ENCODE assay signal across 12 mouse cellular contexts in the genomic region with DNA sequence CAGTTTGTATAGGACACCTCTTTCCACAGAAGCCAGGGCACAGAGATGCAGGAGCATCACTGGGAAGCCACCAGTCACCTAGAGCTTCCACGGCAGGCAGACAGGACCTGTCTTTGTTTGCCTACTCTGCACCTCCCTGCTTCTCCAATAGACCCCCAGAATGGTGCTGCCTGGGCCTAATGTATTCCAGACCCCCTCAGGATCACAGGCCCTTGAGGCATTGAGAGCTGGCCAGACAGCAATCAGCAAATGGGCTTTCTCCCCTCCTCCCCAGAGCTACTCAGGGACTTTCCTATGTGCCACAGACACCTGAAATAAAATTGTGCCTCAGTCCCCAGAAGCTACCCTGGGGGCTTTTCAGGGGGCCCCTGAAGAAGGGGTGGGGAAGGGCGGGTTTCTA. TPM values are rescaled to one million over a fixed set of nuclear protein-coding genes. Genes with fewer than 3 reads are reported as not detected.
A peak's percentile ranks its signal among the peaks of the same experiment; 100 is the strongest.
DNase-seq lines count a peak whose midpoint lies in the region; ATAC-seq and TF ChIP-seq lines count a peak whose summit lies in the region.
"Had no signal": no experiment of that assay in that cellular context is flagged by ENCODE, and none has a peak within 500 bp of the region (broad histone marks: within the 10 kb centered on the region; RNA-seq: fewer than 3 reads in every experiment).

No protein-coding gene starts in this region.

- 24% methylated on average over 2 of the region's 2 CpGs for WGBS in embryonic facial prominence, embryonic 11.5 days
- 35% methylated on average over 2 of the region's 2 CpGs for WGBS in forebrain, embryonic 10.5 days
- 29% methylated on average over 2 of the region's 2 CpGs for WGBS in hindbrain, embryonic 15.5 days
- 36% methylated on average over 2 of the region's 2 CpGs for WGBS in midbrain, embryonic 15.5 days
- 75% methylated on average over 2 of the region's 2 CpGs for WGBS in thymus, adult 2 months
- 70% methylated on average over 2 of the region's 2 CpGs for WGBS in liver, embryonic 12.5 days (ENCODE audit: insufficient replicate concordance)

- no peaks in the 10 kb centered on the region; the same call in 1 of the 2 replicates for H3K4me1 ChIP-seq in embryonic facial prominence, embryonic 11.5 days (ENCODE audit: control insufficient read depth, insufficient read depth, low read length)
- peaks cover 51% of the 10 kb centered on the region for H3K4me1 ChIP-seq in forebrain, embryonic 10.5 days
- H3K4me1 ChIP-seq in hindbrain, embryonic 15.5 days (replicated peaks) = peaks cover 41% of the 10 kb centered on the region
- H3K4me1 ChIP-seq in midbrain, embryonic 15.5 days = peaks cover 50% of the 10 kb centered on the region
- no peaks in the 10 kb centered on the region for H3K4me1 ChIP-seq in thymus, adult 2 months (replicated peaks; ENCODE audit: control insufficient read depth, insufficient read depth, low read length)
- H3K4me1 ChIP-seq in liver, embryonic 12.5 days = 0 out of 2 replicates have a peak, but pooled peaks cover 4% of the 10 kb centered on the region

- peak; percentile 71 for DNase-seq in embryonic facial prominence, embryonic 11.5 days (ENCODE audit: low spot score)
- DNase-seq in forebrain, embryonic 10.5 days (ENCODE audit: extremely low spot score, low spot score) = no peak
- no peak for DNase-seq in thymus, adult 2 months
- no peak for DNase-seq in heart, postnatal 25 days (ENCODE audit: low spot score)
- DNase-seq in heart, postnatal 4 days = no peak
- DNase-seq: gastrocnemius, postnatal 14 days; kidney, postnatal 4 days; thymus, postnatal 4 days had no signal

- TF ChIP-seq CTCF in thymus, adult 2 months (IDR thresholded peaks at IDR 0.05; ENCODE audit: borderline replicate concordance, control insufficient read depth, extremely low read depth, insufficient read depth, low read length, poor library complexity) = no peak

- no peak for ATAC-seq in embryonic facial prominence, embryonic 11.5 days (replicated peaks; ENCODE audit: insufficient number of reproducible peaks, low FRiP score, low TSS enrichment, low read depth)
- ATAC-seq in hindbrain, embryonic 15.5 days (ENCODE audit: low FRiP score, low read depth) = no peak
- no peak for ATAC-seq in midbrain, embryonic 15.5 days (replicated peaks)
- no peak for ATAC-seq in liver, embryonic 12.5 days
- ATAC-seq: activated CD4-positive, CD25-positive, alpha-beta regulatory T cell, adult 4 months had no signal

- peaks cover 20% of the 10 kb centered on the region for H3K36me3 ChIP-seq in embryonic facial prominence, embryonic 11.5 days (replicated peaks; ENCODE audit: control insufficient read depth, insufficient read depth, low read depth, low read length)
- H3K36me3 ChIP-seq in forebrain, embryonic 10.5 days (replicated peaks) = peaks cover 55% of the 10 kb centered on the region
- H3K36me3 ChIP-seq in hindbrain, embryonic 15.5 days = peaks cover 8% of the 10 kb centered on the region
- no peaks in the 10 kb centered on the region for H3K36me3 ChIP-seq in midbrain, embryonic 15.5 days (replicated peaks)
- no peaks in the 10 kb centered on the region for H3K36me3 ChIP-seq in thymus, adult 2 months (ENCODE audit: control insufficient read depth, insufficient read depth, low read length)
- H3K36me3 ChIP-seq in liver, embryonic 12.5 days = peaks cover 13% of the 10 kb centered on the region

- no peak for TF ChIP-seq POLR2A in thymus, adult 2 months (IDR thresholded peaks at IDR 0.05; ENCODE audit: control insufficient read depth, extremely low read depth, insufficient read depth, low read length, poor library complexity)

- peak overlapping the region; percentile 83 for H3K4me2 ChIP-seq in embryonic facial prominence, embryonic 11.5 days (ENCODE audit: low read depth, low read length)
- H3K4me2 ChIP-seq in hindbrain, embryonic 15.5 days = peak overlapping the region; percentile 85
- H3K4me2 ChIP-seq in midbrain, embryonic 15.5 days = peak overlapping the region; percentile 96
- H3K4me2 ChIP-seq in liver, embryonic 12.5 days = no peak overlapping the region

- H3K27ac ChIP-seq in embryonic facial prominence, embryonic 11.5 days (replicated peaks; ENCODE audit: low read depth, low read length) = peak overlapping the region; percentile 15
- H3K27ac ChIP-seq in forebrain, embryonic 10.5 days = peak overlapping the region; percentile 97
- H3K27ac ChIP-seq in hindbrain, embryonic 15.5 days (replicated peaks) = peak overlapping the region; percentile 39; the same call in 1 of the 2 replicates
- H3K27ac ChIP-seq in midbrain, embryonic 15.5 days = peak overlapping the region; percentile 54
- no peak overlapping the region for H3K27ac ChIP-seq in thymus, adult 2 months (ENCODE audit: control insufficient read depth, insufficient read depth, low read length)
- no peak overlapping the region for H3K27ac ChIP-seq in liver, embryonic 12.5 days

- peak overlapping the region; percentile 87 for H3K4me3 ChIP-seq in embryonic facial prominence, embryonic 11.5 days (ENCODE audit: low read depth, low read length)
- H3K4me3 ChIP-seq in forebrain, embryonic 10.5 days = peak overlapping the region; percentile 68
- peak overlapping the region; percentile 80 for H3K4me3 ChIP-seq in hindbrain, embryonic 15.5 days
- peak overlapping the region; percentile 74 for H3K4me3 ChIP-seq in midbrain, embryonic 15.5 days
- H3K4me3 ChIP-seq in thymus, adult 2 months (ENCODE audit: control insufficient read depth, insufficient read depth, low read length) = no peak overlapping the region
- H3K4me3 ChIP-seq in liver, embryonic 12.5 days = no peak overlapping the region

- H3K9ac ChIP-seq in embryonic facial prominence, embryonic 11.5 days (replicated peaks; ENCODE audit: low read length) = peak overlapping the region; percentile 98; the same call in 1 of the 2 replicates
- no peak overlapping the region; the same call in 1 of the 2 replicates for H3K9ac ChIP-seq in hindbrain, embryonic 15.5 days
- H3K9ac ChIP-seq in midbrain, embryonic 15.5 days = peak overlapping the region; percentile 29; the same call in 1 of the 2 replicates
- no peak overlapping the region for H3K9ac ChIP-seq in liver, embryonic 12.5 days

- H3K9me3 ChIP-seq in embryonic facial prominence, embryonic 11.5 days (replicated peaks; ENCODE audit: control insufficient read depth, low read length) = no peaks in the 10 kb centered on the region
- H3K9me3 ChIP-seq in forebrain, embryonic 10.5 days = peaks cover 8% of the 10 kb centered on the region; the same call in 1 of the 2 replicates
- no peaks in the 10 kb centered on the region for H3K9me3 ChIP-seq in hindbrain, embryonic 15.5 days
- no peaks in the 10 kb centered on the region for H3K9me3 ChIP-seq in midbrain, embryonic 15.5 days
- peaks cover 7% of the 10 kb centered on the region for H3K9me3 ChIP-seq in liver, embryonic 12.5 days (replicated peaks)

- no peaks in the 10 kb centered on the region for H3K27me3 ChIP-seq in embryonic facial prominence, embryonic 11.5 days (ENCODE audit: control insufficient read depth, insufficient read depth, low read length)
- 0 out of 2 replicates have a peak, but pooled peaks cover 4% of the 10 kb centered on the region for H3K27me3 ChIP-seq in forebrain, embryonic 10.5 days (ENCODE audit: poor library complexity, severe bottlenecking)
- H3K27me3 ChIP-seq in hindbrain, embryonic 15.5 days = no peaks in the 10 kb centered on the region
- H3K27me3 ChIP-seq in midbrain, embryonic 15.5 days (replicated peaks) = no peaks in the 10 kb centered on the region
- peaks cover 12% of the 10 kb centered on the region for H3K27me3 ChIP-seq in thymus, adult 2 months (ENCODE audit: control insufficient read depth, insufficient read depth, low read length)
- peaks cover 57% of the 10 kb centered on the region for H3K27me3 ChIP-seq in liver, embryonic 12.5 days (replicated peaks)

- intact Hi-C loops in heart, postnatal 25 days (cut with DNase I) = no loop called here

RNA-seq across cellular contexts. Expression of gene Kctd15, which starts 5.2 kb away (rescaled TPM):
- 20.7 and 27.6 TPM in 2 replicates for polyA plus RNA-seq in embryonic facial prominence, embryonic 11.5 days (2014; fragmentation: Nextera tagmentation; extraction: Ambion mirVana)
- 57.1 and 61.0 TPM in 2 replicates for polyA plus RNA-seq in forebrain, embryonic 10.5 days (2016; fragmentation: Nextera tagmentation; extraction: Ambion mirVana)
- polyA plus RNA-seq in hindbrain, embryonic 15.5 days (2015; fragmentation: Nextera tagmentation; extraction: Ambion mirVana) = 24.1 and 26.0 TPM in 2 replicates
- polyA plus RNA-seq in midbrain, embryonic 15.5 days (2015; fragmentation: Nextera tagmentation; extraction: Ambion mirVana) = 29.1 and 31.7 TPM in 2 replicates
- 11.9 and 14.2 TPM in 2 replicates for polyA plus RNA-seq in thymus, adult 2 months (2012; rRNA removed)
- 2.2 and 2.7 TPM in 2 replicates for polyA plus RNA-seq in liver, embryonic 12.5 days (2016; fragmentation: Nextera tagmentation; extraction: Ambion mirVana)
- total RNA-seq in heart, postnatal 25 days (2021) = 1 to 10 TPM; 2.8 to 3.8 TPM
- total RNA-seq in heart, postnatal 4 days (2021) = 1 to 10 TPM; 3.4 to 5.1 TPM
- polyA plus RNA-seq: activated CD4-positive, CD25-positive, alpha-beta regulatory T cell, adult 4 months had no signal

Comparison
In these comparisons a context has a peak if more than half of its experiments do, and no peak if none do; other contexts are left out.
1. H3K27ac ChIP-seq: peak in embryonic facial prominence, embryonic 11.5 days (single experiment), forebrain, embryonic 10.5 days (single experiment), hindbrain, embryonic 15.5 days (single experiment) and midbrain, embryonic 15.5 days (single experiment); none in thymus, adult 2 months (single experiment) and liver, embryonic 12.5 days (single experiment).
2. H3K4me3 ChIP-seq: peak in embryonic facial prominence, embryonic 11.5 days (single experiment), forebrain, embryonic 10.5 days (single experiment), hindbrain, embryonic 15.5 days (single experiment) and midbrain, embryonic 15.5 days (single experiment); none in thymus, adult 2 months (single experiment) and liver, embryonic 12.5 days (single experiment).
3. H3K9ac ChIP-seq: peak in embryonic facial prominence, embryonic 11.5 days (single experiment) and midbrain, embryonic 15.5 days (single experiment); none in hindbrain, embryonic 15.5 days (single experiment) and liver, embryonic 12.5 days (single experiment).